Mouse (Mus musculus): ENCODE measurements around the gene Rnf146. TPM values are rescaled to one million over a fixed set of nuclear protein-coding genes. Genes with fewer than 3 reads are reported as not detected.

The Rnf146 gene
- 72.6 TPM for polyA plus RNA-seq (2015; fragmentation: Illumina TruSeq; extraction: RNeasy Lipid Tissue Mini Kit (QIAGEN cat#74804); ENCODE audit: low read depth, low replicate concordance)

DNA sequence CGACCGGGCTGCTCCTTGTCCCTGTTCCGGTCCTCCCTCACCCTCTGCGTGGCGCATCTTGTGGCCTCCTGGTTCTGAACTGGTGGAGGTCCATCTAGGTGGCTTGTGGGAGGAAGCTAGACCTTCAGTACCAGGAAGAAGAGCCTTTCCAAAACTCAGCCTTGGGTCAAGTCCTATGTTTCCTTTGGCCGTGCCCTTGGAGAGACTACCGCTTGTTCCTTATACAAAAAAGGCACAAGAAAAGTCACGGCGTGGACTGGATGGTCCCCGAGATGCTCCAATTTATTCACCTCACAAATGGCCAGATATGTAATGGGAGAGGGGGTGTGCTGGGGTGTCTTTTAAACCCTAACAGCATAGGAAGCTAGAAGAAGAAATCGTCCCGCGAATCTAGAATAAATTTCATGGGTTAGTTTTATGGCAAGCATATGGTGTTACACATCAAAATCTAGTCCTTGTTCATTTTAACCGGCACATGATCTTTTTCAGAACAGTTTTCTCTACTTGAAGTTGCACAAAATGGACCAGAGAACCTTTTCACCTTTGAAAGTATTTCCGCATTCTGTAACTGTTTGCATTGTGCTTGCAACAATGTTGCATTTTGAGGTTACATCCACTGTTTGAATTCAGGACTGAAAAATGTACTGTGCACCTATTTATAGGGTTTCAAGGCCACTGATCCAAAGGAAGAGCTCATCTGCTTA lies at the start of gene Rnf146:
Gene Rnf146, minus strand, starts transcription at position 246 of the 704 bp plus-strand sequence.

DNA sequence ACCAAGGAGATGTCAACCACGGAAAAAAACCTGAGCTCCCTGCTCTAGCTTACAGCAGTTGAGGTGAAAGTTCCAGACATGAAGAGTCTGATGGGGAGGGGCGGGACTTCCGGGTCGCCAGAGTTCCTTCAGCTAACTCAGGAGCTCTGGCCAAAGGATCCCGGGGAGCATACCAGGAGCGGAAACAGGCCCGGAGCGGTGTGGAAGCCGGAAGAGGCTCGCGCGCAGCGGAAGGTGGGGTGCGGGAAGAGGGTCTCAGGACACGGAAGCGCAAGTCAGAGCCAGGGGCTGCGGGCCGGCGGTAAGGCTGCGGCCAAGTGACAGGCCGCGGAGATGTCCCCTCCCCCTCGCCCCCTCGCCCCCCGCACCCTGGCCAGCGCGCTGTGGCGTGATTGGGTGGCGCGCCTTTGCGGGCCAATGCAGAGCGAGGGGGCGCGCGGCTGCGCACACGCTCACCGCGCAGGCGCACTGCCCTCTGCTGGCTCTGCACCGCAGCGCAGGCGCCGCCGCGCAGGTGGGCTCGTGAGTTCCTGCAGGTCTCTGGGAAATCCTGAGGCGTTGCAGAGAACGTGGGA lies 49.1 kb downstream of the Rnf146 start, which contains the start of gene Echdc1:
Gene Echdc1, plus strand, starts transcription at position 103 of the 575 bp plus-strand sequence.

Other genes starting within 250 kb of the Rnf146 start
- 47.8 TPM for gene Soga3, start 218.6 kb downstream of the Rnf146 start, polyA plus RNA-seq (2015; fragmentation: Illumina TruSeq; extraction: RNeasy Lipid Tissue Mini Kit (QIAGEN cat#74804); ENCODE audit: low read depth, low replicate concordance)
- gene Gm49353, start 163.5 kb downstream of the Rnf146 start, polyA plus RNA-seq (2015; fragmentation: Illumina TruSeq; extraction: RNeasy Lipid Tissue Mini Kit (QIAGEN cat#74804); ENCODE audit: low read depth, low replicate concordance): 14.2 TPM
- gene 9330159F19Rik, start 150.8 kb downstream of the Rnf146 start, polyA plus RNA-seq (2015; fragmentation: Illumina TruSeq; extraction: RNeasy Lipid Tissue Mini Kit (QIAGEN cat#74804); ENCODE audit: low read depth, low replicate concordance): 50.4 TPM
- gene Echdc1, start 49.3 kb downstream of the Rnf146 start, polyA plus RNA-seq (2015; fragmentation: Illumina TruSeq; extraction: RNeasy Lipid Tissue Mini Kit (QIAGEN cat#74804); ENCODE audit: low read depth, low replicate concordance): 45.2 TPM
- 7.8 TPM for gene Rspo3, start 173.4 kb upstream of the Rnf146 start, polyA plus RNA-seq (2015; fragmentation: Illumina TruSeq; extraction: RNeasy Lipid Tissue Mini Kit (QIAGEN cat#74804); ENCODE audit: low read depth, low replicate concordance)